In the genomic region with DNA sequence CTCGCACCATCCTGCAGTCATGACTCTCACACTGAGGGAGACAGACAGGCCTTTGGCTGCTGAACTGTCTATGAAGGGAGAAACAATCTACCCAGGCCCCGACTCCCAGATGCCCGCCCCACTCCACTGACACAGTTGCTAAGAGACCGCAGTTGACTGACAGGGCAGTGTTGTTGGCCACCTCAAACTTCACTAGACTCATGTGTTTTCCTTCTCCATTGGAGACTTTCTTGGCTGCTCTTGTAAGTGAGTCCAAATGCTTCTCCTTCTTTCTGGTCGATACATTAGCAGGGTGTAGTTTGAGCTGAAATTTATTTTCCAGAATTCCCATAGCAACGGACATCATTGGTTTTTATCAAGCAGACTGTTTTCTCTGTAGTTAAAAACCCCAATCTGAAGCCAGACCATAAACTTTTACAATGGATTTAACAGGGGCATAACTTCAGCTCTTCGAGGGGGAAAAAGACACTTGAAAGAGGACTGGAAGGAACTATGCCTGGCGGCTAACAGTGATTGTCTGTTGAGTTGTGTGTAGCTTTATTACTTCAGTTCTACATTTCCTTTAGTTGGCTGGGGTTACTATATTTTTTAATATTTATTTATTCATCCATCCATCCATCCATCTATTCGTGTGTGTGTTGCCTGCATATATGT, we compare ENCODE assay signal across 13 mouse cellular contexts. TPM values are rescaled to one million over a fixed set of nuclear protein-coding genes. Genes with fewer than 3 reads are reported as not detected.
DNase-seq lines count a peak whose midpoint lies in the region; ATAC-seq lines count a peak whose summit lies in the region.
"Had no signal": no experiment of that assay in that cellular context is flagged by ENCODE, and none has a peak within 500 bp of the region (broad histone marks: within the 10 kb centered on the region; RNA-seq: fewer than 3 reads in every experiment).

No protein-coding gene starts in this region.

- H3K4me3 ChIP-seq in embryonic facial prominence, embryonic 14.5 days (ENCODE audit: low read depth, low read length): no peak overlapping the region
- H3K4me3 ChIP-seq in embryonic facial prominence, embryonic 10.5 days: no peak overlapping the region
- H3K4me3 ChIP-seq in kidney, embryonic 16.5 days (ENCODE audit: low read length): no peak overlapping the region
- no peak overlapping the region for H3K4me3 ChIP-seq in hindbrain, embryonic 13.5 days
- H3K4me3 ChIP-seq: liver, embryonic 13.5 days; neural tube, embryonic 15.5 days had no signal

- H3K4me2 ChIP-seq in embryonic facial prominence, embryonic 14.5 days (ENCODE audit: low read depth, low read length): no peak overlapping the region
- H3K4me2 ChIP-seq in kidney, embryonic 16.5 days (replicated peaks; ENCODE audit: low read depth, low read length): no peak overlapping the region
- H3K4me2 ChIP-seq in hindbrain, embryonic 13.5 days: no peak overlapping the region
- H3K4me2 ChIP-seq: liver, embryonic 13.5 days; neural tube, embryonic 15.5 days had no signal

- no peak overlapping the region for H3K9ac ChIP-seq in embryonic facial prominence, embryonic 14.5 days (ENCODE audit: low read depth, low read length)
- H3K9ac ChIP-seq in kidney, embryonic 16.5 days (replicated peaks; ENCODE audit: low read length): no peak overlapping the region
- H3K9ac ChIP-seq in hindbrain, embryonic 13.5 days: no peak overlapping the region
- H3K9ac ChIP-seq: liver, embryonic 13.5 days; neural tube, embryonic 15.5 days had no signal

- peak; percentile 65 for DNase-seq in embryonic facial prominence, embryonic 14.5 days (ENCODE audit: low spot score)
- no peak for DNase-seq in embryonic facial prominence, embryonic 10.5 days (ENCODE audit: low spot score)
- DNase-seq in kidney, adult 18-20 months: no peak
- peak; percentile 28 for DNase-seq in NIH3T3 (ENCODE audit: low read depth)
- DNase-seq in spleen, adult 12 weeks (ENCODE audit: low spot score): no peak
- DNase-seq: adrenal gland, postnatal 25 days; heart, postnatal 36 days; liver, embryonic 13.5 days; thymus, postnatal 4 days had no signal

- ATAC-seq in embryonic facial prominence, embryonic 14.5 days (ENCODE audit: low read depth): peak; percentile 72
- 0 out of 2 replicates have a peak, but pooled peaks have one; percentile 35 for ATAC-seq in kidney, embryonic 16.5 days (ENCODE audit: low FRiP score, low TSS enrichment)
- ATAC-seq in hindbrain, embryonic 13.5 days (ENCODE audit: low FRiP score): peak; percentile 63; the same call in 1 of the 2 replicates
- ATAC-seq in megakaryocyte, adult 5-6 weeks (ENCODE audit: poor library complexity, severe bottlenecking): no peak

- WGBS in embryonic facial prominence, embryonic 14.5 days: 60% methylated on average over 9 of the region's 9 CpGs
- 81% methylated on average over 9 of the region's 9 CpGs for WGBS in embryonic facial prominence, embryonic 10.5 days
- WGBS in kidney, embryonic 16.5 days: 42% methylated on average over 9 of the region's 9 CpGs
- WGBS in hindbrain, embryonic 13.5 days: 66% methylated on average over 9 of the region's 9 CpGs

- peak overlapping the region; percentile 63; the same call in 1 of the 2 replicates for H3K27ac ChIP-seq in embryonic facial prominence, embryonic 14.5 days (replicated peaks; ENCODE audit: low read depth, low read length)
- no peak overlapping the region for H3K27ac ChIP-seq in embryonic facial prominence, embryonic 10.5 days (replicated peaks)
- H3K27ac ChIP-seq in kidney, embryonic 16.5 days (ENCODE audit: low read length): no peak overlapping the region
- no peak overlapping the region for H3K27ac ChIP-seq in hindbrain, embryonic 13.5 days
- H3K27ac ChIP-seq: liver, embryonic 13.5 days; neural tube, embryonic 15.5 days had no signal

- H3K4me1 ChIP-seq in embryonic facial prominence, embryonic 14.5 days (ENCODE audit: control insufficient read depth, insufficient read depth, low read length): no peaks in the 10 kb centered on the region
- peaks cover 6% of the 10 kb centered on the region; the same call in 1 of the 2 replicates for H3K4me1 ChIP-seq in embryonic facial prominence, embryonic 10.5 days
- no peaks in the 10 kb centered on the region for H3K4me1 ChIP-seq in kidney, embryonic 16.5 days (ENCODE audit: insufficient read depth, low read length)
- peaks cover 13% of the 10 kb centered on the region for H3K4me1 ChIP-seq in hindbrain, embryonic 13.5 days (replicated peaks)
- H3K4me1 ChIP-seq: liver, embryonic 13.5 days had no signal

- H3K27me3 ChIP-seq in embryonic facial prominence, embryonic 14.5 days (replicated peaks; ENCODE audit: control insufficient read depth, insufficient read depth, low read length): no peaks in the 10 kb centered on the region
- no peaks in the 10 kb centered on the region for H3K27me3 ChIP-seq in embryonic facial prominence, embryonic 10.5 days (replicated peaks; ENCODE audit: low read depth, poor library complexity, severe bottlenecking)
- no peaks in the 10 kb centered on the region for H3K27me3 ChIP-seq in kidney, embryonic 16.5 days (ENCODE audit: insufficient read depth, low read length)
- no peaks in the 10 kb centered on the region for H3K27me3 ChIP-seq in hindbrain, embryonic 13.5 days
- H3K27me3 ChIP-seq: liver, embryonic 13.5 days; neural tube, embryonic 15.5 days had no signal

- no peaks in the 10 kb centered on the region for H3K9me3 ChIP-seq in embryonic facial prominence, embryonic 14.5 days (ENCODE audit: control insufficient read depth, low read length)
- no peaks in the 10 kb centered on the region for H3K9me3 ChIP-seq in embryonic facial prominence, embryonic 10.5 days
- no peaks in the 10 kb centered on the region for H3K9me3 ChIP-seq in kidney, embryonic 16.5 days (ENCODE audit: low read length)
- H3K9me3 ChIP-seq in hindbrain, embryonic 13.5 days: no peaks in the 10 kb centered on the region
- H3K9me3 ChIP-seq: liver, embryonic 13.5 days; neural tube, embryonic 15.5 days had no signal

- no peaks in the 10 kb centered on the region for H3K36me3 ChIP-seq in embryonic facial prominence, embryonic 14.5 days (ENCODE audit: control insufficient read depth, insufficient read depth, low read length)
- H3K36me3 ChIP-seq in embryonic facial prominence, embryonic 10.5 days (replicated peaks): no peaks in the 10 kb centered on the region
- H3K36me3 ChIP-seq in kidney, embryonic 16.5 days (ENCODE audit: insufficient read depth, low read length): no peaks in the 10 kb centered on the region
- no peaks in the 10 kb centered on the region for H3K36me3 ChIP-seq in hindbrain, embryonic 13.5 days
- H3K36me3 ChIP-seq: liver, embryonic 13.5 days; neural tube, embryonic 15.5 days had no signal

RNA-seq across cellular contexts. Expression of gene Slc12a8, which starts 36.7 kb away (rescaled TPM):
- polyA plus RNA-seq in embryonic facial prominence, embryonic 14.5 days (2014; fragmentation: Nextera tagmentation; extraction: Ambion mirVana): 0.68 and 1.0 TPM in 2 replicates
- 0.50 and 0.79 TPM in 2 replicates for polyA plus RNA-seq in embryonic facial prominence, embryonic 10.5 days (2016; fragmentation: Nextera tagmentation; extraction: Ambion mirVana)
- polyA plus RNA-seq in kidney, embryonic 16.5 days (2015; fragmentation: Nextera tagmentation; extraction: Ambion mirVana): 0.92 and 1.0 TPM in 2 replicates
- 0.62 and 0.75 TPM in 2 replicates for polyA plus RNA-seq in hindbrain, embryonic 13.5 days (2015; fragmentation: Nextera tagmentation; extraction: Ambion mirVana)
- total RNA-seq in megakaryocyte, adult 5-6 weeks (2015): not detected in 2 replicates
- total RNA-seq in megakaryocyte, adult 5-6 weeks (2017): not detected in 2 replicates

Comparison
In these comparisons a context has a peak if more than half of its experiments do, and no peak if none do; other contexts are left out.
1. DNase-seq: peak in embryonic facial prominence, embryonic 14.5 days (single experiment) and NIH3T3 (single experiment); none in embryonic facial prominence, embryonic 10.5 days (single experiment), kidney, adult 18-20 months (single experiment) and spleen, adult 12 weeks (single experiment).